Mouse (Mus musculus): ENCODE measurements around the gene Gm20388. TPM values are rescaled to one million over a fixed set of nuclear protein-coding genes. Genes with fewer than 3 reads are reported as not detected.
A peak's percentile ranks its signal among the peaks of the same experiment; 100 is the strongest.

Gm20388 gene
- total RNA-seq, 1 experiment from 2014 or later, result 18.4 TPM

DNA sequence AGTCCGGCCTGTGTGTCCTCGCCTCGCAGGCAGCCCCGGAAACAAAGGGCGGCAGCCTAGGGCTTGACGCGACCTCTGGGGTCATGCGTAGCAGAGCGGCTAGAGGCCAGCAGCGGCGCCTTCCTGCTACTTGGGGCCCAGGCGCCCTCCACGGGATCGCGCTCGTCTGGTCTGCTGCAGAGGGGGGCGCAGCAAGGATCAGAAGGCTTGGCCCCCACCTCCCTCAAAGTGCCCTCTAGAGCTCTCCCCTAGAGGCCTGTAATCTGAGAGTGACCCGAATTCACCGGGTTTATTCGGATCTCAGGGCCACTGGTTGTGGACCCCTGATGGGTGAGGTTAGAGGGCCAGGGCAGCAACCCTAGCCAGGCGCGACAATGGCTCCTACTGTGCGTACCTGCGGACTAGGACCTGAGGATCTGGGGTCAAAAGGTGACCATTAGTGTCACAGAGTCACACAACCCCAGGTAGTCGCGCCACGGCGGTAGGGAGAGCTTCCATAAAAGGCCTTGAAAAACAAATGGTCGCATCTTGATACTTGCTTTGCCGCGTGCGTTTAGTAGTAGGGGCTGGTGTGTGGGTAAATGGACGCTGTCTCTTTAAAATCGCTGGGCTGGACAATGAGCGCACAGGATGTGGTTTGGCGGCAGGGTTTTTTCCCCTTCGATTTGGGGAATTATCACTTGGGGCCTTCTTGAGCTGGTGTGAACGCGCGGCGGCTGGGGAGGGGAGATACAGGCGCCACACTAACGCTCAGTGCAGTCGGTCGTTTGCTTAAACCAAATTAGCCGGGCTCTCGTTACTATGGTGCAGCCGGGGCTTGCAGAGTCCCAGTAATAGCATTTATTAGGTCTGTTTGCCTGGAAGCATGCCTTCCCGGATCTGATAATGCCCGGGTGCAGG is 576.1 kb downstream of the Gm20388 start:
- peak; percentile 43 to 51 for ATAC-seq (replicated peaks in 1 of 2; ENCODE audit: insufficient read depth in 1 of 2, low FRiP score in 2 of 2, low TSS enrichment in 1 of 2, low read depth in 1 of 2, poor library complexity in 2 of 2, severe bottlenecking in 2 of 2)

DNA sequence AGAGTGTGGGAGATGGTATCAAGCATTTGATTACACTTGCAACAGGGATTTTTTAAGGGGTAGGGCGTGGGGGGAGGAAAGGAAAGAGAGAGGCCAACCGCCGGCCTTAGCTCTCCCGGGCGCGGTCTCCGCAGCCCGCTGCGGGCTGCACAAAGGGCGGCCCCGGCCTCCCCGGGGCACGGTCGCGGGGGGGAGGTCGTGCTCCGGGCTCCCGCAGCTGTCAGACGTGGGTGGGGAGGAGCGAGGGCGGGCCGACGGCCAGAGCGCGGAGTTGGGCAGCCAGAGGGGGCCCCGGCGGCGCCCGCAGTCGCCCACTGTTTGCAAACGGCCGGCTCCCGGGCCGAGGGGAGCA is 576.7 kb downstream of the Gm20388 start:
- ATAC-seq (replicated peaks in 1 of 2; ENCODE audit: insufficient read depth in 1 of 2, low FRiP score in 2 of 2, low TSS enrichment in 1 of 2, low read depth in 1 of 2, poor library complexity in 2 of 2, severe bottlenecking in 2 of 2), result peak in 1 of 2 experiments; percentile 5; a peak in 1 of 4 replicates

DNA sequence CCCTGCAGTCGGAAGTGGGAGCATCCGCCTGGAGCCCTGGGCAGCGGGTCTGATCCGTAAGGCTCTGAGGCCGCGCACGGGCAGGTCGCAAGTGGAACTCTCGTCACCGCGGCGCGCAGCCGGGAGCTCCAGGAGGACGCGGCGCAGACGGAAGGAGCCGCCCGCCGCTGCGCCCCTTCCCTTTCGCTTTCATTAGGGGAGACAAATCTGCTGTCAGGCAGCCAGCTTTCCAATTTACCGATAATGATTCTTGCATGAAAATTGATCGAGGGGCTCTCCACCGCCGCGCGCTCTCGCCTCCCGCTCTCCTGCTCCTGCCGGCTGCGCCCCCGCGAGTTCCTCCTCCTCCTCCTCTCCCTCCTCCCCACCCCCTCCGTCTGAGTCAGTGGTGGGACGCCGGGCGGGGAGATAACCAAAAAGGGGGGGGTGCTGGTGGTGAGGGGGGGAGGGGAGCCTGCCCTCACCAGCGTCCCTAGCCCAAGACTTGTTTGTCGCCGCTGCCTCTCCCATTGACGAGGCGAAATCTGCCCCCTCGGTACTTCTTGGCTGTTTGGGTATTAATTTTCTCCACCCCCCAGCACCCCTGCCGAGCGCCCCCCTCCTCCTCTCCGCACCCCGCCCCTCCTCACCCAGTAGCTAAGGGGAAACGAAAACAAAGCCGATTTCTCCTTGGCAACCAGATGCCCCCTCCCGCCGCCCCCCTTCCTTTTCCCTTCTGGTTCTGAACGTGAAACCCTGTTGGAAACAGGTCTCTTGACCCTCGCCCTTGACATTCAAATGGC is 577.3 kb downstream of the Gm20388 start:
- ATAC-seq (replicated peaks in 1 of 2; ENCODE audit: insufficient read depth in 1 of 2, low FRiP score in 2 of 2, low TSS enrichment in 1 of 2, low read depth in 1 of 2, poor library complexity in 2 of 2, severe bottlenecking in 2 of 2), result peak in 1 of 2 experiments; percentile 2; a peak in 1 of 4 replicates

GRCm38 (mm10) chr8:120488636-120489131 is 578.0 kb downstream of the Gm20388 start:
- no peak for ATAC-seq (replicated peaks in 1 of 2; ENCODE audit: insufficient read depth in 1 of 2, low FRiP score in 2 of 2, low TSS enrichment in 1 of 2, low read depth in 1 of 2, poor library complexity in 2 of 2, severe bottlenecking in 2 of 2)

DNA sequence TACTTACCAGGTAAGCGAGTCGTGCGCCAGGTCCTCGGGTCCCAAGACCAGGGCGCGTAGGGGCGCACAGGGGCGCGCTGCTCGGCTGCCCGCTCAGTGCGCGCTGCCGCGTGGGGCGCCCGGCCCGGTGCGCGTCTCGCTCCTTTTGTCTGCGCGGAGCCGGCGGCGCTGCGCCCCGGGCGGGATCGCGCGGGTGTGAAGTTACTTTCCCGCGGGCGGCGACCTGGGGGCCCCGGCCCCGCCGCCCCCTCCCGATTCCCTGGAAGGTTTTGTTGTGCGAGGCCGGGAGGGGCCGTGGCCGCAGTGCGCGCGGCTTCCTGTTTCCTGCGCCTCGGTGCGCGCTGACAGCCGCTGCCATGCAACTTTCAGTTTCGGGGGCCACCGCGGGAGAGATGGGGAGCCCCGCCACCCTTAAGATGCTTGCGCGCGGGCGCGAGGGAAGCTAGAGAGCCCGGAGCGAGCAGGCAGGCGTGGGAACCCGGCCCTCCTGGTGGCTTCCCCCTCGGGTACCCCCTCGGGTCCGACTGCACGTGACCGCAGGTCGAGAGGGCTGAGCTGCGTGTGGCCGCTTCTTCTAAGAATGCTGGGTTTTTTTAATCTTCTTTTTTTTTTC is 578.6 kb downstream of the Gm20388 start:
- peak in 1 of 2 experiments; percentile 12; a peak in 1 of 4 replicates for ATAC-seq (replicated peaks in 1 of 2; ENCODE audit: insufficient read depth in 1 of 2, low FRiP score in 2 of 2, low TSS enrichment in 1 of 2, low read depth in 1 of 2, poor library complexity in 2 of 2, severe bottlenecking in 2 of 2)

GRCm38 (mm10) chr8:120489771-120490281 is 579.2 kb downstream of the Gm20388 start:
- no peak for ATAC-seq (replicated peaks in 1 of 2; ENCODE audit: insufficient read depth in 1 of 2, low FRiP score in 2 of 2, low TSS enrichment in 1 of 2, low read depth in 1 of 2, poor library complexity in 2 of 2, severe bottlenecking in 2 of 2)

- ATAC-seq (replicated peaks in 1 of 2; ENCODE audit: insufficient read depth in 1 of 2, low FRiP score in 2 of 2, low TSS enrichment in 1 of 2, low read depth in 1 of 2, poor library complexity in 2 of 2, severe bottlenecking in 2 of 2), result no peak
These were observed 579.9 kb downstream of the Gm20388 start for GRCm38 (mm10) chr8:120490354-120491141.

GRCm38 (mm10) chr8:120491166-120491793 is 580.6 kb downstream of the Gm20388 start:
- ATAC-seq (replicated peaks in 1 of 2; ENCODE audit: insufficient read depth in 1 of 2, low FRiP score in 2 of 2, low TSS enrichment in 1 of 2, low read depth in 1 of 2, poor library complexity in 2 of 2, severe bottlenecking in 2 of 2), result no peak

- no peak for ATAC-seq (replicated peaks in 1 of 2; ENCODE audit: insufficient read depth in 1 of 2, low FRiP score in 2 of 2, low TSS enrichment in 1 of 2, low read depth in 1 of 2, poor library complexity in 2 of 2, severe bottlenecking in 2 of 2)
These were observed 581.7 kb downstream of the Gm20388 start for GRCm38 (mm10) chr8:120492193-120492880.

- no peak for ATAC-seq (replicated peaks in 1 of 2; ENCODE audit: insufficient read depth in 1 of 2, low FRiP score in 2 of 2, low TSS enrichment in 1 of 2, low read depth in 1 of 2, poor library complexity in 2 of 2, severe bottlenecking in 2 of 2)
These were observed 582.2 kb downstream of the Gm20388 start for GRCm38 (mm10) chr8:120492881-120493220.

DNA sequence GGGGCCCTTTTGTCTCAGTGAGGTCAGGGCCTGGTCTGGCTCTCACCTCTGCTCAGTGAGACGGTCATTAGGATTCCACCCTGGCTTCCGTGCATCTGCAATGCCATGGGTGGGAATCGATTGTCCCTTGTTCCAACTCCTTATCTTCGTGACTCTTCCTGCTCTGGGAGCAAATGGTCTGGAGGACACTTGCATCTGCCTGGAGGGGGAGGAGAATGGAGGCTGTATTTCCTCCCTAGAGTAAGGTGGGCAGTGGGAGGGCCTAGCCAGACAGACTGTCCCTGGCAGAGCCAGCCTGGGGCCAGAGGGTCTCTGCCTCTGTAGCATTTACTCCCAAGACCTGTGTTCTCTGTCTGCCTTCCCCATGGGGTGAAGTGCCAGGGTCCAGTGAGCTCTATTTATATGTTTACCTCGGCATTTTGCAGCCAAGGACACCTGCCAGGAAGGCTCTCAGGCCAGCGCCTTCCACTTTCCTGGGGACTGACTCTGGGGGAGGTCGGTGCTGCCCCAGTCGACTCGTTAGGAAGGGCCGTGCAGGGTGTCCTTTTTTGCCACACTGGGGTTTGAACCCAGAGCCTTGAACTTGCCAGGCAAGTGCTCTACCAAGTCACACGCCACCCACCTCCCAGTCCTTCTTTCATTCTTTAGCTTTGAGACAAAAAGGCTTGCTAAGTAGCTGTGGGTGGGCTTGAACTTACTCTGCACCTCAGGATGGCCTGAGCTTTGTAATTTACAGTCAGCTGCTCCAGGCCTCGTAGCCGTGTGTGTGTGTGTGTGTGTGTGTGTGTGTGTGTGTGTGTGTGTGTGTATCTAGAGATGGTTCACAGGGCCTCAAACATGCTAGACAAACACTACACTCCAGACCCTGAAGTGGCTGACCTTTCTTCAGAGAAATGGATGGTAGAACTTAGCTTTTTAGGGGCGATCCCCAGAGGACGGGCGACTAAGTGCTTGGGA is 583.1 kb downstream of the Gm20388 start:
- no peak for ATAC-seq (replicated peaks in 1 of 2; ENCODE audit: insufficient read depth in 1 of 2, low FRiP score in 2 of 2, low TSS enrichment in 1 of 2, low read depth in 1 of 2, poor library complexity in 2 of 2, severe bottlenecking in 2 of 2)

DNA sequence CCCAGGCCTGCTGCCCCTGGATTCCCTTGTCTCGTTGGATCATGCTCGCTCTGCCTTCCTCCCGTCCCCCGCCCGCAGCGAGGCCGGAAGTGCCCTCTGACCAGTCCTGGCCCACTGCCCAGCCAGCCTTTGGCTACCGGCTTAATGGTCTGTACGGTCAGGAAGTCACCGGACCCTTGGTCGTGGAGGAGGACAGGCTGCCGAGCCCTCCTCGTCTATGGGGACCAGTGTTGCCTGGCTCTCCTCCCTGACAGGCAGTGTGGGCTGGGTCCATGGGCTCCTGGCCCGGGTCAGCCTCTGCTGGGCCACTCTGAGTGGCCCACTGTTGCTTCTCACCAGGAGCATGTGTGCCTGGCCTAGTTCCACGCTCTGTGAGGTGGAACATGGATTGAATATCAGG is 584.3 kb downstream of the Gm20388 start:
- no peak for ATAC-seq (replicated peaks in 1 of 2; ENCODE audit: insufficient read depth in 1 of 2, low FRiP score in 2 of 2, low TSS enrichment in 1 of 2, low read depth in 1 of 2, poor library complexity in 2 of 2, severe bottlenecking in 2 of 2)

DNA sequence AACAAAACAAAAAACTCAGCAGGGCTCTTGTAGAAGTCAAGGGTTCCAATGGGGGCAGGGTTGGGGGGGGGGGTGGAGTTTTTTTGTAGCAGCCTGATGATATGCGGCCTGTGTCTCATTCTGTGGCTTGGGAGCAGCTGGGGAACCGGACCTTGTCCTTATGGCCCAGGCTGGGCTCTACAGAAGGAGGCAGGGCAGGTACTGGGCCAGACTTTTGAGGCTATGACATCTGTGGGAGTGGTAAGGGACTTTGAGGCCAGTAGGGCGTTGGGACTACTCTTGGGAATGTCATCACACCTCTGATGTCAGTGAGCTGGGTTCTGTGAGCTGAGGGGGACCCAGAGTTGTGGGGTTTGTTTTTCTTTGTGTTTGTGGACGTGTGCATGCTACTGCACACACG is 584.8 kb downstream of the Gm20388 start:
- ATAC-seq (replicated peaks in 1 of 2; ENCODE audit: insufficient read depth in 1 of 2, low FRiP score in 2 of 2, low TSS enrichment in 1 of 2, low read depth in 1 of 2, poor library complexity in 2 of 2, severe bottlenecking in 2 of 2), result no peak

DNA sequence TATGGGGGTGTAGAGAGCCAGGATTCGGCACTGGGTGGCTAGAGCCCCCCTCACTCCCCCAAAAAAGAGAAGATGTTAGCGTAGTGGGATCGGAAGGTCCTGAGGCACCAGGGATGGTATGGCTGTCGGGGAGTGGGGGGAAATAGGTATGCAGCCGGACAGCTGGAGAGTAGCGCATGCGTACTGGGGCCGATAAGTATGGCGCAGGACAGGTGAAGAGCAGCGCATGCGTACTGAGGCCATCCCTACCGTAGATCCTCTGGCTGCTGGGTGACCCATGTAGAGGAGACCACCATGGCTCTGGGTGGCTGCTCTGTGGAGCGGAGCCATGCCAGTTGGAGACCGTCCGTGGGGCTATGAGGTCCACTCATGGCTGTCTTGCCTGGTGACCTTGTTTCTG is 585.8 kb downstream of the Gm20388 start:
- ATAC-seq (replicated peaks in 1 of 2; ENCODE audit: insufficient read depth in 1 of 2, low FRiP score in 2 of 2, low TSS enrichment in 1 of 2, low read depth in 1 of 2, poor library complexity in 2 of 2, severe bottlenecking in 2 of 2), result no peak

- no peak for ATAC-seq (replicated peaks in 1 of 2; ENCODE audit: insufficient read depth in 1 of 2, low FRiP score in 2 of 2, low TSS enrichment in 1 of 2, low read depth in 1 of 2, poor library complexity in 2 of 2, severe bottlenecking in 2 of 2)
These were observed 586.9 kb downstream of the Gm20388 start for GRCm38 (mm10) chr8:120497503-120497946.
